Mouse (Mus musculus) liver, adult 2 months (tissue): ENCODE data around the gene Fpgs. TPM values are rescaled to one million over a fixed set of nuclear protein-coding genes. Genes with fewer than 3 reads are reported as not detected.

Experiments
- DNase-seq: peaks from one replicate; pipeline ENCODE4 v3.0.0-alpha.2; 2011; ENCODE audit warnings: low read depth, low spot score; ENCODE audit errors: extremely low read depth
- H3K27ac ChIP-seq: fragments of 200-500 bp; replicated peaks from 2 replicates; pipeline ENCODE4 v1.5.1; 2012; ENCODE audit warnings: low read depth, mild to moderate bottlenecking, control low read depth, inconsistent platforms, low read length; ENCODE audit not compliant: insufficient read depth
- H3K27me3 ChIP-seq: fragments of 200-500 bp; 2 replicates; pipeline ENCODE4 v1.6.1; 2012; ENCODE audit warnings: mild to moderate bottlenecking, moderate library complexity, low read length, inconsistent platforms; ENCODE audit not compliant: control insufficient read depth, insufficient read depth
- H3K36me3 ChIP-seq: fragments of 200-500 bp; 2 replicates; pipeline ENCODE4 v1.6.1; 2012; ENCODE audit warnings: low read length, inconsistent platforms; ENCODE audit not compliant: control insufficient read depth, insufficient read depth
- H3K4me1 ChIP-seq: fragments of 200-500 bp; 2 replicates; pipeline ENCODE4 v1.6.1; 2011; ENCODE audit warnings: low read length; ENCODE audit not compliant: control insufficient read depth, insufficient read depth
- H3K4me3 ChIP-seq: fragments of 200-500 bp; 2 replicates; pipeline ENCODE4 v1.5.1; 2011; ENCODE audit warnings: low read depth, mild to moderate bottlenecking, control low read depth, low read length, moderate library complexity; ENCODE audit not compliant: insufficient read depth
- H3K79me2 ChIP-seq: fragments of 200-500 bp; 2 replicates; pipeline ENCODE4 v1.6.1; 2012; ENCODE audit warnings: inconsistent platforms, mild to moderate bottlenecking, low read length, moderate library complexity; ENCODE audit not compliant: control insufficient read depth, insufficient read depth
- H3K9ac ChIP-seq: fragments of 200-500 bp; 2 replicates; pipeline ENCODE4 v1.6.1; 2012; ENCODE audit warnings: low read depth, mild to moderate bottlenecking, control low read depth, inconsistent platforms, low read length
- CTCF ChIP-seq: fragments of 200-500 bp; IDR thresholded peaks from 2 replicates; pipeline ENCODE4 v1.5.1; 2011; ENCODE audit warnings: low read depth, low read length, control low read depth
- POLR2A ChIP-seq: fragments of 200-500 bp; IDR thresholded peaks from 2 replicates; pipeline ENCODE4 v1.6.1; 2011; ENCODE audit warnings: low read length, control low read depth; ENCODE audit not compliant: insufficient read depth; ENCODE audit errors: extremely low read depth
- WGBS: fragments of 180-500 bp; shearing (Covaris S2); methylation state at CpG from one replicate; pipeline ENCODE4 v1.1.7; 2018; 5-methylcytosine and 5-hydroxymethylcytosine counted together
- polyA plus RNA-seq: library from polyadenylated mRNA; depleted of rRNA; stranded (reverse); fragments of >200 nt; gene quantifications from 2 replicates; pipeline ENCODE4 v1.2.3, GENCODE M21; 2012
- total RNA-seq: library from RNA; depleted of rRNA; stranded (reverse); fragments of >200 nt; gene quantifications from 2 replicates; pipeline ENCODE4 v1.2.3, GENCODE M21; 2014

Gene Fpgs
- total and polyA plus RNA-seq, 2 experiments = 158 to 414 TPM

GRCm38 (mm10) chr2:32640550-32641051 lies 63.3 kb downstream of the Fpgs start:
- peak overlapping the region; percentile 27; the same call in 1 of the 2 replicates for H3K27ac ChIP-seq
- no peaks in the 10 kb centered on the region for H3K36me3 ChIP-seq
- H3K79me2 ChIP-seq = no peaks in the 10 kb centered on the region
- TF ChIP-seq CTCF = no peak
- TF ChIP-seq POLR2A = no peak
- 67% methylated on average over 6 of the region's 6 CpGs for WGBS
- H3K4me3 ChIP-seq = no peak overlapping the region
- H3K9ac ChIP-seq = no peak overlapping the region
- peaks cover 6% of the 10 kb centered on the region for H3K4me1 ChIP-seq
- no peaks in the 10 kb centered on the region for H3K27me3 ChIP-seq
- no peak for DNase-seq

- H3K27me3 ChIP-seq = no peaks in the 10 kb centered on the region
- H3K36me3 ChIP-seq = no peaks in the 10 kb centered on the region
- no peak for DNase-seq
- WGBS = 75% methylated on average over 1 of the region's 1 CpGs
- TF ChIP-seq CTCF (no peak), POLR2A (no peak)
- no peaks in the 10 kb centered on the region for H3K79me2 ChIP-seq
- no peak overlapping the region for H3K4me3 ChIP-seq
- H3K9ac ChIP-seq = no peak overlapping the region
- H3K4me1 ChIP-seq = peaks cover 6% of the 10 kb centered on the region
- H3K27ac ChIP-seq = peak overlapping the region; percentile 70; the same call in 1 of the 2 replicates
Measured at GRCm38 (mm10) chr2:32639632-32640031, 64.3 kb downstream of the Fpgs start.

GRCm38 (mm10) chr2:32637778-32638281 lies 66.1 kb downstream of the Fpgs start:
- no peak for TF ChIP-seq POLR2A
- no peak for TF ChIP-seq CTCF
- peak; percentile 21 for DNase-seq
- Histone ChIP-seq H3K27ac (peak overlapping the region; percentile 1; the same call in 1 of the 2 replicates), H3K4me3 (no peak overlapping the region), H3K27me3 (no peaks in the 10 kb centered on the region), H3K4me1 (peaks cover 3% of the 10 kb centered on the region; the same call in 1 of the 2 replicates), H3K36me3 (no peaks in the 10 kb centered on the region), H3K79me2 (no peaks in the 10 kb centered on the region), H3K9ac (no peak overlapping the region)
- 44% methylated on average over 11 of the region's 11 CpGs for WGBS

GRCm38 (mm10) chr2:32636617-32637016 lies 67.3 kb downstream of the Fpgs start:
- Histone ChIP-seq H3K27me3 (no peaks in the 10 kb centered on the region), H3K4me1 (peaks cover 3% of the 10 kb centered on the region; the same call in 1 of the 2 replicates), H3K27ac (no peak overlapping the region), H3K9ac (no peak overlapping the region), H3K4me3 (no peak overlapping the region), H3K79me2 (no peaks in the 10 kb centered on the region), H3K36me3 (no peaks in the 10 kb centered on the region)
- 90% methylated on average over 7 of the region's 7 CpGs for WGBS
- no peak for DNase-seq
- TF ChIP-seq CTCF (no peak), POLR2A (no peak)

- no peaks in the 10 kb centered on the region for H3K79me2 ChIP-seq
- no peak overlapping the region for H3K9ac ChIP-seq
- 79% methylated on average over 10 of the region's 10 CpGs for WGBS
- no peak overlapping the region for H3K4me3 ChIP-seq
- peak overlapping the region; percentile 23 for H3K27ac ChIP-seq
- H3K36me3 ChIP-seq = no peaks in the 10 kb centered on the region
- H3K27me3 ChIP-seq = no peaks in the 10 kb centered on the region
- TF ChIP-seq POLR2A (no peak), CTCF (no peak)
- DNase-seq = no peak
- no peaks in the 10 kb centered on the region; the same call in 1 of the 2 replicates for H3K4me1 ChIP-seq
Measured at GRCm38 (mm10) chr2:32634277-32635105, 69.5 kb downstream of the Fpgs start.
